Mouse (Mus musculus): ENCODE measurements around the gene Erc1.

DNA sequence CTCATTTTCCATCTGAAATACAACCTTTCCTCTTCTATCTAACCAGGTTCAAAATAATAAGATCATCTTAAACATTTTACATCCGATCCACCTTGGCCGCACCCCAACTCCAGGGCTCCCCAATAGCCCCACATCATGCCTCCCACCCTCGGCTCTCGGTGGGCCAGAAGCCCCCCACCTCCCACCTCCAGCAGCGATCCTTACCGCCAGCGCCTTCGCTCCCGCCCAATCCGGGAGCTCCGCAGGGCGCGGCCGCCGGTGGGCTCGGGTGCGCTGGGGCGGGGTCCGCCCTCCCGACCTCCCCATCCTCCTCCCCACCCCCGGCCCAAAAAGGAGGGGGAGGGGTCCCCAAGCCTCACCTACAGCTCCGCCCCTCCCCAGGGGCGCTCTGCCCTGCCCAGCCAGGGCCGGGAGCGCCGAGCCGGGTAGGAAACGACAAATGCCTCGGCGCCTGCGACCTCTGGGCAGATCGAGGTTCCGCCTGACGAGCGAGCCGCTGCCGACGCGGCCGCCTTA lies 391 bp downstream of the Erc1 start:
- TF ChIP-seq CTCF (IDR thresholded peaks at IDR 0.05; ENCODE audit: borderline replicate concordance, insufficient read depth, low read length) (no peak), POLR2A (IDR thresholded peaks at IDR 0.05; ENCODE audit: low read depth, low read length) (no peak)

Measured in embryonic fibroblast, embryonic 13.5 days (primary cell).